Mouse (Mus musculus) gastrocnemius, postnatal 10 days (tissue): ENCODE measurements around the gene Glis1. TPM values are rescaled to one million over a fixed set of nuclear protein-coding genes. Genes with fewer than 3 reads are reported as not detected.

Experiments
- DNase-seq: peaks from one replicate; pipeline ENCODE4 v3.0.0; 2021; ENCODE audit warnings: mixed read lengths
- total RNA-seq, 2 experiments: library from RNA; stranded (reverse); gene quantifications; 2 replicates each; pipeline ENCODE4 v1.2.3; 2021

Gene Glis1
- total RNA-seq, 2 experiments from 2014 or later = 0.93 to 1.4 TPM

DNA sequence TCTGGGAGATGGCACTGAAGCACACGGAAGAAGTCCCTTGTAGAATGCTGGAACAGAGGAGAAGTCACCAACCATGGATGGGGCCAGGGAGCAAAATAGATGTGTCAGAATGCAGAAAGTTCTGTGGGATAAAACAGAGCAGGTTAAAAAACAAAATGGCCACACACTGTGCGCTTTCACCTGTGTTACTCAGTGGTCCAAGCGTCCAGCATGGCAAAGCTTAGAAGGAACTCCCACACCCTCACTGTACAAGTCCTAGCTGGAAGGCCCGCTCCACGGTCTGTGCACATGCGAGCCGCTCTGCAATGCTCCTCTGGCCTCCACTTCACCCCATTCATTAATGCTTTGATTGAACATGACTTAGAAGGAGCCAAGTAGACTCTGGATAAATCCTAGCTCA, 81.2 kb downstream of the Glis1 start:
- DNase-seq = no peak

DNA sequence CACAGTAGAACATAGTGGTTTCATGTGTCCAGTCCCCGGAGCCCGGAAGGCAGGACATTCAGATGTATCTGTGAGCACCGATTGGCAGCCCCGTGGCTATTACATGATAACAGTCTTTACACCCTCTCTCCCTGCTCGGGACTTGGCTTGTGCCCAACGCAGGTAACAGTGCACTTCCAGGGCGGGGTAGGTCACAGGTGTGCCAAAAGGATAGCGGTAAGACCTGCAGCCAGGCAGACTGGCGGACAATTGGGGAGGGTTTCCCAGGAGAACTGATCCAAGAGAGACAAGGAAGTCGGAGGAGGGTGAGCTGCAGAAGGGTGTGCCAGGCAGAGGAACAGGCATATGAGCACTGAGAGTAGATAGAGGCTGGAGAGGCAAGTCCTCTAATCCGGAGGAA, 84.4 kb downstream of the Glis1 start:
- no peak for DNase-seq

DNA sequence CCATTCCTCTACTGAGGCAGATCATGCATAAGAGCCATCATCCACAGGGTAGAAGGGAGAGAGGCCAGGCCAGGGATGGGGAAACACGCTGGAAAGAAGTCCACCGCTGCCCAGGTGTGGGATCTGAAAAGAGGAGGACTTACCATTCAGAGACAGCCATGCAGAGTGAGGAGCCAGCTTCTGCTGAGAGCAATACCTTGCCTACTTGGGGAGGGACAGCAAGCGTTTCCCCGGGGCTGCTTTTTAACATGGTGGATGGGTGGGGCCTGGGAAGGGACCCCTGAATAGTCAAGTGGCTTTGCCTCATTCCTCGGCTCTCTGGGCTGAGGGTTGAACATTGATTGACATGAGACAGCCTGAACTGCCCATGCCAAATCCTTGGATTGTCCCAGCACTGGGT, 85.7 kb downstream of the Glis1 start:
- DNase-seq = no peak

DNA sequence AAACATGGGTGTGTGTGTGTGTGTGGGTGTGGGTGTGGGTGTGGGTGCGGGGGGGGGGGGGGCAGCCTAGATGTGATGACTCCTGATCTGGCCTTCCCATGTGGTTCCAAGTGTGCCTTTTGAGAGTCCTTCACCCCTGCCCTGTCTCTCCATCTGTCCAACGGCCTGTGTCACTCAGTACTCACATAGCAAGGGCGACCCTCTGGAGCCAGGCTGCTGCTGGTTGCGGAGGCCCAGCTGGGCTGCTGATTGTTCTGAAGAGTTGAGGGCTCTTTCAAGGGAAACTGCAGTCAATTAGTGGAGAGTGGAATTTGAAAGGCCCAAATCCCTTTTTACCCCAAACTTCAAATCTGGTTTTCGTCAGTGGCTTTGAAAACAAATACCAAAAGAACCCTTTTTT, 86.4 kb downstream of the Glis1 start:
- DNase-seq = no peak

GRCm38 (mm10) chr4:107523607-107524151, 89.3 kb downstream of the Glis1 start:
- DNase-seq = no peak

GRCm38 (mm10) chr4:107535126-107535525, 100.7 kb downstream of the Glis1 start:
- peak; percentile 29 for DNase-seq

GRCm38 (mm10) chr4:107538116-107538515, 103.7 kb downstream of the Glis1 start:
- peak; percentile 25 for DNase-seq

DNA sequence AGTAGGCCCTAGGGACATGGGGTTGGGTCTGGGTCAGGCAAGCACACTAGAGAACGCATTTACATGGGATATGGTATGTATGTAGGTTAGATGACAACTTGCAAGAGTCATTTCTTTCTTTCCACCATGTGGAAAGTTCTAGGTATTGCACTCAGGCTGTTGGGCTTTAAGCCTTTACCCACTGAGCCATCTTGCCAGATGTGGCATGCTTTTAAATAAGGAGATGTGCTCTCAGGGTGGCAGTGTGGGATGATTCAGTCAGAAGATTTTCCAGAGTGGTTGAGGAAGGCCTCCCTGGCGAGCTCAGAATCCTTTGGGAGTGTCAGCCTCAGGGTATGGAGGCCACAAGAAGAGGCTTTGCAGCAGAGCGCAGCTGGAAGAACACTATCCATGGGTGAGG, 104.2 kb downstream of the Glis1 start:
- DNase-seq = no peak

DNA sequence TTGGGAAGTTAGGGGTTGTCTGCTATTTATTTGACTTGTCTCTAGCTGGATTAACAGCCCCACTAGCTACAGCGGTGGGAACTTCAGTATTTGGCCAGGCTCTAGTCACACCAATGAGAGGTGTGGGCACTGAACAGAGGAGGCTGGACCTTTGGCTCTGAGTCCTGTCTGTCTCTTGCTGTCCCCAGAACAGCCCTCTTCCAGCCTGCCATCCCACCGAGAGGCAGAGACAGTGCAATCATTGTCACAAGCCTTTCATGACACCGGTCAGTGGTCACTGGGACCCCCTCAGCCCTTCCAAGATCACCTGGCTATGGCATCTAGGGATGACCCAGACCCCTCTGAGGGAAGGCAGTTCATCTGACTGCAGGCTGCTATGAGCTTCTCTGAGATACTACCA, 104.6 kb downstream of the Glis1 start:
- no peak for DNase-seq

DNA sequence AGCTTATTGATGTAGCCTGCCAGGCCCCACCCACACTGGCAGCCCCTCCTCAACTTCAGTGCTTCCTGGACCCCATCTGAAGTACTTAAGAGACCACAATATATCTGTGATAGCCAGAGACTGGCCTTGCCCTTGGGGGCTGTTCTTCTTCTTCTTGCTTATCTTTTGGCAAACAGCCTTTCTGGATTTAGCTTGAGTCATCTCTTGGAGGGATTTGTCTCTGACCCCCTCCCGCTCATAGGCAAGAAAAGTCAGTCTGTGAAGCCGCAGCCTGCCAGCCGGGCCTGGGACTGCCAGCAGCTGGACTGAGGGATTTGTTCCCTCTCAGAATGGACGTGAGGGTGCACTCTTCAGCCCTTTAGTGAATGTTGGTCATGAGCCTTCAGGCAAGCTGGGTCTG, 107.4 kb downstream of the Glis1 start:
- no peak for DNase-seq

- no peak for DNase-seq
These were observed 110.5 kb downstream of the Glis1 start for GRCm38 (mm10) chr4:107544843-107545242.

DNA sequence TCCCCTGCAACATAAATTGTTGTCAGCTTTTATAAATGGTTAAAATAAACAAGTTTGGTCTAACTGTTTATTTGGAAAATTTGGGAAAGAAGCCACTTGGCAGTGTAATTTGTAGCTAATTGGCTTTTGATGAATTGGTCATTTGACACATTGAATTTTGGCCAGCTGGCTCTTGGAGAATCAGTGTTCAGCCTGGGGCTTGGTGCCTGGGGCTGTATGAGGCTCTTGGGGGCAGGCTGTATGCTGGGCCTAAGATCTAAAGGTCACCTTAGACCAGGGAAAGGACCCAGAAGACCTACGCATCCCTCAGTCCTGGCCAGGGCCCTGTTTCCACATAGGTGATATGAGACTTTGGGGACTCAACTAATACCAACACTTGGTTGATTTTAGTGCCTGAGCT, 111.3 kb downstream of the Glis1 start:
- DNase-seq = no peak

DNA sequence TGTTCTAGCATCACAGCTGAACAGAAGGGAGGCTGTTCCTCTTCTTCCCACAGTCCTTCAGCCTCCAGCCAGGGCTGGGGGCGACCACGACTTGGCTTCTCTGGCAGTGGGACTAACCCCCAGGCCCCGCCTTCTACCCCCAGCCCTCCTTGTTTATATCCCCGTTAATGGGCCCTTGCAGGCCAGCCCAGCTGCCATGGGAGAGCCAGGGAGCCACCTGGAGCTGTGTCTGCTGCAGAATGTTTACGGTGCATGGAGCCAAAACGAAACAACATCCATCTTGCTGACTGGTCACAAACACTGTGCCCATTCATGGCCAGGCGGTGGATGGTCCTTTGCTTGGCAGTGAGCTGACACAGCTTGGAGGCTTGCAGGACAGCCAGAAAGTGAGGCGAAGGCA, 112.1 kb downstream of the Glis1 start:
- DNase-seq = no peak

GRCm38 (mm10) chr4:107550096-107550495, 115.7 kb downstream of the Glis1 start:
- DNase-seq = no peak

DNA sequence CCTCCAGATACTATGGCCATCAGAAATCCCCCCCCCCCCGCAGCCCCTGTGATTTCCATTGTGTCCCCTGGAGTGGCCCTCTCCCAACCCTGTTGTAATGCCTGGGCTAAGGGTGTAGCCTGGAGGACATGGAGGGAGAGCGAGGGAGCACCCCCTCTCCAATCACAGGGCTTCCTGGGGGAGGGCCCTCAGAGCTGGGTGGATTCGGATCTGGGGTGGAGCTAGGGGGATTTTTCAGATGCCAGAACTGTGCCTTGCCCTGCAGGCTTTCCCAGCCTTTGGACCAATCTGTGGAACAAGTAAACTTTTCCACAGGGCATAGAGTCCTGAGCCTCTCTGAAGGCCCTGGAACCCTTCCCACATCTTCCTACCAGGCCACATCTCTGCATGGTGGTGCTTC, 116.2 kb downstream of the Glis1 start:
- DNase-seq = no peak

DNA sequence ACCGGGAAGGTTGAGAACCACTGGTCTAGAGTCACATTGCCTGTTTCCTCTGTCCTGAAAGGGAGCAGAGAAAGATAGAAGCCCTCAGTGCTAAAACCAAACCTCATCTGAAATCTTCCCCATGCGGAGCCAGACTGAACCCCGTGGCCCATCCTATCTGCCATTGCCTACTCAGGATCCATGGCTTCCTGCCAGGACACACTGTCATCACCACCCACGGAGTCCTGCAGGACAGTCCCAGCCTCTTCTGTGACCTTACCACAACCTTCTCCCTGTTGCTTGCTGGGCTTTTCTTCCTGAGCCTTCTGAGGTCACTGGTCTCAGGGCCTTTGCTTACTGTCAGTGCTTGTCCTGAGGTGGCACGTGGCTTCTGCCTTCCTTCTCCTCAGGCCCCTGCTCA, 118.3 kb downstream of the Glis1 start:
- no peak for DNase-seq

- DNase-seq = no peak
These were observed 119.4 kb downstream of the Glis1 start for GRCm38 (mm10) chr4:107553774-107554173.

- DNase-seq = no peak
These were observed 124.4 kb downstream of the Glis1 start for GRCm38 (mm10) chr4:107558801-107559200.

DNA sequence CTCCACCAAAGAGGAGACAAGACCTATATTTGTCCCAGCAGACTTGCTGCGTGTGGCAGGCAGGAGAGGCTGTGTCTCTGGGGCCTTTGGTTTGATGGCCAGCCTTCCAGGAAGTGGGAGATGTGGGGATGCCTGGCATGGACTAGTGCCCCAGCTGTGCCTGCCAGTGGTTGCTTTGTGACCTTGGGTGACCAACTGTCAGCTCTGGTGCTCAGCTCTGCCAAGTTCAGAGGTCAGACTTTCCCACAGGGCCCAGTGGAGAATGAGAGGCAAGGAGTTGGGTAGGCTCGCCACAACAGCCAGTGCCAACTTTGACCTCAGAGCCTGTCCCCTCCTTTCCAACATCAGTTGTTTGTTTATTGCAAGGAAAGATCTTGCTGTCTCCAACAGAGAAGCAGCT, 126.7 kb downstream of the Glis1 start:
- no peak for DNase-seq

DNA sequence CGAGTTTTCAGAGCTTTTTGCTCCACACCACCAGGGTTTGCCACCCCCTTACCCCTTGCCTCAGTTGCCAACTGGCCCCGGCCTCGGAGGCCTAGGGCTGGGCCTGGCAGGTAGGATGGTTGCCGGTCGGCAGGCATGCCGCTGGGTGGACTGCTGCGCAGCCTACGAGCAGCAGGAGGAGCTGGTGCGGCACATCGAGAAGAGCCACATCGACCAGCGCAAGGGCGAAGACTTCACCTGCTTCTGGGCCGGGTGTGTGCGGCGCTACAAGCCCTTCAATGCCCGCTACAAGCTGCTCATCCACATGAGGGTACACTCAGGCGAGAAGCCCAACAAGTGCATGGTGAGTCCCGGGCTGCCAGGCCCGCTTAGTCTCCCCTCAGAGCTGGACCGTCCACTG, 133.8 kb downstream of the Glis1 start:
- DNase-seq = no peak

DNA sequence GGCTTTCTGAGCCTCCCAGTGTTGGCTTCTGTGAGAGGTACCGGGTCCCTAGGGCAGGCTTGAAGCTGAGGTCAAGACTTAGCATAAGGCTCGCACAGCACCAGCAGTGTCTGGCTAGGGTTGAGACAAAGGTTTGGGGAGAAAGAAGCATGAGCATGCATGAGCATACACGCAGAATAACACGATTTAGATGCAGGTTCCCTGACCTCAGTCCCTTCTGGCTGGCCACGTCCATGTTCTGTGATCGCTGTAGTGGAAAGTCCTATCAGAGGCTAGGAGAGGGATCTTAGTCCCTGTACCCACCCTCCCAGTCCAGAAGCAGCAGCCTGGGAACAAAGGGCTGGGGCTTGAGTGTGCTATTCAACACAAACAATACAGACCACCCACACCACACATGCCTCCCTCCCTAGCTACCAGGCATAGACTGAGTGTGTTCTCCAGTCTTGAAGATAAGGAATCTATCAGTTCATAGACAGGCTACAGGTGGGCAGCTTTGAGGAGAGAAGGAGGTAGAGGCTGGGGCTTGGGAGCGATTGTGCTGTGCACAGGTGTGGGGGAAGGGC, 134.6 kb downstream of the Glis1 start:
- DNase-seq = no peak

DNA sequence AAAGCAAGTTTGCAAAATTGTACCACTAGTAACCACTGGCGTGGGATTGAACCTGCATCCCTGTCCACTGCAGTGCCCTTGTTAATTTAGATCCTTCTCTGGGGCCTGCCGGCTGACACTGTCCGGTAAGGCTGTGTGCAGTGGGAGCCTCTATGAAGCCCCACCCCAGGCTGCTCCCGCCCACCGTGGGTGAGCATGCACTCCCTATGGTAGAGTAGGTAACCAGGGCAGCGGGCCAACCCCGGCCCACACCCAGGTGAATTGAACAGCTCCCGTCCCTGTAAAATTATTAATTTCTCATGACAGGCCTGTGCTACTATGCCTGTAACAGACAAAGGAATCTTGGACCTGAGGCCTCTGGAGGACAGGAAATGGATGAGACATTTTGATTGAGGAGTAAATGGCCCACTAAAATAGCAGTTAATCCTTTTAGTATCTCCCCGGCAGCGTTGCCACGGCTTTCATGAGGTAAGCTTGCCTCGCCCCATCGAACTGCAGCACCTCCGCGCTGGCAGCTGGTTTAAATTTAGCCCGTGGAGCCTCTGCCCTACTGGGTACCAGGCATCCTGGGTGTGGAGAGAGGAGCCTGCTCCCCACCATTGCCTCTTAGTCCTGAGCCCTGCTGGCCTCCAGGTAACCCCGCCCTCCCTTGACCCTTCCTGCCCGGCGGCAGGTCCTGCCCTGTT, 136.1 kb downstream of the Glis1 start:
- no peak for DNase-seq

- DNase-seq = no peak
These were observed 141.4 kb downstream of the Glis1 start for GRCm38 (mm10) chr4:107575781-107576180.

- DNase-seq = peak; percentile 57
These were observed 142.4 kb downstream of the Glis1 start for GRCm38 (mm10) chr4:107576742-107577141.
